Mouse (Mus musculus) 3134 (cell line): ENCODE measurements at regions not wholly inside any gene's neighbourhood (a gene's known extent, or its start where the extent isn't known, plus 50 kb on each side); places are given as distances from the start of the nearest gene placed in this dataset.
A peak's percentile ranks its signal among the peaks of the same experiment; 100 is the strongest.

ENCODE experiments used
- DNase-seq: peaks from one replicate; pipeline ENCODE4 v3.0.0-alpha.2; 2011; ENCODE audit warnings: low spot score; ENCODE audit not compliant: insufficient read length; ENCODE audit errors: extremely low read depth

- no peak for DNase-seq
Observed at GRCm38 (mm10) chr1:72003424-72004278, 208.5 kb downstream of the Mreg start.

GRCm38 (mm10) chr1:72002471-72003116 lies 209.5 kb downstream of the Mreg start:
- DNase-seq, result peak; percentile 51

GRCm38 (mm10) chr1:72000741-72001140 lies 211.4 kb downstream of the Mreg start:
- no peak for DNase-seq

GRCm38 (mm10) chr1:71996828-71997227 lies 215.3 kb downstream of the Mreg start:
- DNase-seq, result no peak

GRCm38 (mm10) chr1:71996234-71996619 lies 215.9 kb downstream of the Mreg start:
- no peak for DNase-seq

- no peak for DNase-seq
Observed at GRCm38 (mm10) chr1:71995573-71996233, 216.4 kb downstream of the Mreg start.

- DNase-seq, result no peak
Observed at GRCm38 (mm10) chr1:71990936-71991335, 221.2 kb downstream of the Mreg start.

- no peak for DNase-seq
Observed at GRCm38 (mm10) chr1:71988086-71988485, 224.0 kb downstream of the Mreg start.

- DNase-seq, result no peak
Observed at GRCm38 (mm10) chr1:71986047-71986446, 226.1 kb downstream of the Mreg start.

- peak; percentile 52 for DNase-seq
Observed at GRCm38 (mm10) chr1:71983786-71984185, 228.3 kb downstream of the Mreg start.

GRCm38 (mm10) chr1:71982423-71983262 lies 229.5 kb downstream of the Mreg start:
- no peak for DNase-seq

GRCm38 (mm10) chr1:71980624-71981023 lies 231.5 kb downstream of the Mreg start:
- no peak for DNase-seq

- no peak for DNase-seq
Observed at GRCm38 (mm10) chr1:71979261-71979660, 232.8 kb downstream of the Mreg start.

- no peak for DNase-seq
Observed at GRCm38 (mm10) chr1:71977361-71977760, 234.7 kb downstream of the Mreg start.

GRCm38 (mm10) chr1:71974715-71975114 lies 237.4 kb downstream of the Mreg start:
- DNase-seq, result no peak

- no peak for DNase-seq
Observed at GRCm38 (mm10) chr1:71971943-71972342, 240.2 kb downstream of the Mreg start.

- no peak for DNase-seq
Observed at GRCm38 (mm10) chr1:71970771-71971170, 241.3 kb downstream of the Mreg start.

GRCm38 (mm10) chr1:71967574-71968104 lies 244.5 kb downstream of the Mreg start:
- no peak for DNase-seq

- DNase-seq, result no peak
Observed at GRCm38 (mm10) chr1:71964450-71965126, 247.5 kb downstream of the Mreg start.

GRCm38 (mm10) chr1:71956940-71957339 lies 255.2 kb downstream of the Mreg start:
- no peak for DNase-seq
